Mouse (Mus musculus) midbrain, embryonic 12.5 days (tissue): ENCODE data around the gene Tbc1d14. TPM values are rescaled to one million over a fixed set of nuclear protein-coding genes. Genes with fewer than 3 reads are reported as not detected.

Experiments used
- ATAC-seq: fragments of 200-750 bp; cut with Nextera tagmentation; 2 replicates; pipeline ENCODE4 v1.8.0; 2017; ENCODE audit warnings: low read depth, moderate TSS enrichment, moderate library complexity; ENCODE audit not compliant: low FRiP score
- H3K27ac ChIP-seq: fragments of 300-500 bp; sonication (generic); replicated peaks from 2 replicates; pipeline ENCODE4 v1.5.1; 2016; ENCODE audit warnings: mild to moderate bottlenecking
- H3K27me3 ChIP-seq: fragments of 300-500 bp; sonication (generic); 2 replicates; pipeline ENCODE4 v1.6.1; 2016; ENCODE audit warnings: mild to moderate bottlenecking
- H3K36me3 ChIP-seq: fragments of 300-500 bp; sonication (generic); 2 replicates; pipeline ENCODE4 v1.6.1; 2016
- H3K4me1 ChIP-seq: fragments of 300-500 bp; sonication (generic); 2 replicates; pipeline ENCODE4 v1.6.1; 2016
- H3K4me2 ChIP-seq: fragments of 300-500 bp; sonication (generic); replicated peaks from 2 replicates; pipeline ENCODE4 v1.6.1; 2016; ENCODE audit warnings: mild to moderate bottlenecking, moderate library complexity
- H3K4me3 ChIP-seq: fragments of 300-500 bp; sonication (generic); 2 replicates; pipeline ENCODE4 v1.5.1; 2016; ENCODE audit warnings: mild to moderate bottlenecking
- H3K9ac ChIP-seq: fragments of 300-500 bp; sonication (generic); replicated peaks from 2 replicates; pipeline ENCODE4 v1.6.1; 2016; ENCODE audit warnings: mild to moderate bottlenecking, moderate library complexity
- H3K9me3 ChIP-seq: fragments of 300-500 bp; sonication (generic); 2 replicates; pipeline ENCODE4 v1.6.1; 2016; ENCODE audit warnings: mild to moderate bottlenecking
- WGBS: fragments of 180-500 bp; shearing (Covaris S2); methylation state at CpG from one replicate; pipeline ENCODE4 v1.1.7; 2016; 5-methylcytosine and 5-hydroxymethylcytosine counted together
- polyA plus RNA-seq: library from polyadenylated mRNA; unstranded; fragments of >200 nt; fragmentation: Nextera tagmentation; extraction: Ambion mirVana; gene quantifications from 2 replicates; pipeline ENCODE4 v1.2.1, GENCODE M21; 2016

Gene Tbc1d14
- polyA plus RNA-seq, 1 experiment from 2014 or later: 52.5 TPM

DNA sequence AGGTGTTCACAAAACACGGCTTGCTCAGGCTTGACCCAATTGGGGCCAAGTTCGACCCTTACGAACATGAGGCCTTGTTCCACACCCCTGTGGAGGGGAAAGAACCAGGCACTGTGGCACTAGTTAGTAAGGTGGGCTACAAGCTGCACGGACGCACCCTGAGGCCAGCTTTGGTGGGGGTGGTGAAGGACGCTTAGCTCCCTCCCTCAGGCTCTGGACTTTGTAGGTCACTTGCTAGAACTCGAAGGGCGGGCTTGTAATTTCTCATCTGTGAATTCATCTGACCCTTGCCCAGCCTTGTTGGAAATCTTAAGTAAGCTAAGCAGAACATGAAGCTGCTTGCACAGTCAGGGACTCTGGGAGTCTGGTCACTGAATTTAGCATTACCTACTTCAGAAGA is 121.9 kb downstream of the Tbc1d14 start:
- 92% methylated on average over 8 of the region's 8 CpGs for WGBS
- H3K36me3 ChIP-seq: peaks cover 64% of the 10 kb centered on the region
- H3K9ac ChIP-seq: no peak overlapping the region
- no peak overlapping the region for H3K4me2 ChIP-seq
- H3K9me3 ChIP-seq: no peaks in the 10 kb centered on the region
- no peak overlapping the region for H3K4me3 ChIP-seq
- peaks cover 2% of the 10 kb centered on the region for H3K4me1 ChIP-seq
- ATAC-seq: no peak
- no peak overlapping the region for H3K27ac ChIP-seq
- H3K27me3 ChIP-seq: no peaks in the 10 kb centered on the region

DNA sequence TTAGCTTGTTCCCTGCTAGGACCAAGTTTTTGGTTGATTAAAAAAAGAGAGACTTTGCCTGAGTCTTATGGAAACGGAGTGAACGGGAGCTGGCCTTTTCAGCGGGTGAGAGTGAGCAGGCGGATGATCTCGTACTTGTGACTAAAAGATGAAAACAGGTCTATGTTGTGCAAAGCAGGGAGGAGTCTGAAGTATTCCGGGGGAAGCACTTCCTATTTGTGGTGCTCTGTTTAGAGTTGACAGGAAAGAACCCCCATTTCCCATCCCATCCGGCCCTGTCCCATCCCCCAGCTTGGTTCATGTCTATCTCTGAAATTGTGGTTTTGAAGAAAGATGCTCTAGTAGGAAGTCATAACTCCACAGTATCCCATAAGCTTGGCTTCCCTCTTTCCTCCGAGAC is 127.2 kb downstream of the Tbc1d14 start:
- peaks cover 26% of the 10 kb centered on the region for H3K4me1 ChIP-seq
- no peak overlapping the region for H3K27ac ChIP-seq
- 31% methylated on average over 8 of the region's 8 CpGs for WGBS
- H3K36me3 ChIP-seq: peaks cover 24% of the 10 kb centered on the region
- H3K4me2 ChIP-seq: peak overlapping the region; percentile 81
- H3K9me3 ChIP-seq: no peaks in the 10 kb centered on the region
- ATAC-seq: no peak
- peak overlapping the region; percentile 79; the same call in 1 of the 2 replicates for H3K9ac ChIP-seq
- peak overlapping the region; percentile 88 for H3K4me3 ChIP-seq
- H3K27me3 ChIP-seq: peaks cover 4% of the 10 kb centered on the region; the same call in 1 of the 2 replicates

DNA sequence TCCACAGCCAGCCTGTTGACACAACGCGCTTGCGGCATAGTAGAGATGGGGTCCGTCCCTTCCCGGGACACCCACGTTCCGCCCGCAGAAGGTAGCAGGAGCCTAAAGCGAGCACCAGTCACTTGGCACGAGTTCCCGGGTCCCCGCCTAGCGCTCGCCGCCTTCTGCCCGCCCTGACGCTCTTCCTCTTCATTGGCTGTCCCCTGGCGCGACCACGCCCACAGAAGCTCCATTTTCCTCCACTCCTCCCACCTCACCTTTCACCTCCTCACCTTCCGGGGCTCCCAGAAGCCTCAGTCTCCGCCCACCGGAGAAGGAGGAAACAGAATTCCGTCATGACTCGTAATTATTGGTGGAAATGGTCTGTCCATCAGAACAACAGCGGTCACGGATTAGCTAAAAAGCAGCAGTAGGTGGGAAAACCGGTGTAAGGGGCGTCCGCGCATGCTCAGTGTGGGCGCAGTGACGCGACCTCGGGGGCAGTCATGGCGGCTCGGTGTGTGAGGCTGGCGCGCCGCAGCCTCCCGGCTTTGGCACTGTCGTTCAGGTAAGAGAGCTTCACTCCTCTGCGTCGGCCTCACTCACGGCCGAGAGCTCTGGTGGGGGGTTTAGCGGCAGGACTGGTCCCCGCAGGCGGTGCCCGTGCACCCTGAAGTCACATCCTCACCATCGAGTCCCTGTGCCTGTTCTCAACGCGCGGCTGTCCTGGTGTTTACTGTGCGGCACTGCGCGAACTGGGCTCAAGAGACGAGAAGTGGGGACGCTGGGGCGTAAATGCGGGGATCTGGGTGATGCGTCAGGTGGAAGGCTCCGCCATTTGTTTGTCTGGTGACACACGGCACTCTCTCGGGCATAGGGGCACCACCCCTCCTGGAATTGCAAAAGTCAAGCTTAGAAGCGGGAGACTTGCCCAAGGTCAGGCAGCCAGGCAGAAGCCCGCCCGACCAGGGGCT is 128.1 kb downstream of the Tbc1d14 start, which contains the start of gene Grpel1:
Gene Grpel1 (plus strand): TSS at position 290 of the 953 bp plus-strand sequence.
- no peaks in the 10 kb centered on the region for H3K9me3 ChIP-seq
- peaks cover 15% of the 10 kb centered on the region for H3K36me3 ChIP-seq
- H3K27me3 ChIP-seq: peaks cover 10% of the 10 kb centered on the region; the same call in 1 of the 2 replicates
- peak within 1 kb of the TSS; percentile 79 for H3K9ac ChIP-seq
- H3K4me1 ChIP-seq: peaks cover 26% of the 10 kb centered on the region
- peak; percentile 96 for ATAC-seq
- under 1% methylated on average over 68 of the region's 68 CpGs for WGBS
- H3K27ac ChIP-seq: peak within 1 kb of the TSS; percentile 17; the same call in 1 of the 2 replicates
- H3K4me3 ChIP-seq: peak within 1 kb of the TSS; percentile 88
- peak within 1 kb of the TSS; percentile 81 for H3K4me2 ChIP-seq

DNA sequence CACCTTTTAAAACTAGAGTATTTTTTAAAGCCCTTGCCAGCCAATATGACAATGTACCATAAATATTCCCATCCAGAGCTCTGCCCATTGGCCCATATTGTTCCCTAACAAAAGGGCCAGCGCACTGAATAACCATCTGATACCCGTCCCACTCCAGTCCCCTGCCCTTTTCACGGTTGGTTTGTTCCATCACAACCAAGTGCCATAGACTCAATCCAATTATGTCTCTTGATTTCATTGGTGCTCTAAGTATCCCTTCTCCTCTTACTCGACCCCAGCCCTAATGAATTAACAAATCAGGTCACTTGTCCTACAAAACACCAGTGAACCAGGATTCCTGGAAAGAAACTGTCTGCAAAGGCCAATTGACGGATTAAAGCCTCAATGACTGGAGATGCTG is 129.7 kb downstream of the Tbc1d14 start:
- peaks cover 26% of the 10 kb centered on the region for H3K4me1 ChIP-seq
- no peak overlapping the region for H3K4me3 ChIP-seq
- H3K27me3 ChIP-seq: peaks cover 10% of the 10 kb centered on the region; the same call in 1 of the 2 replicates
- ATAC-seq: no peak
- WGBS: 11% methylated on average over 5 of the region's 5 CpGs
- 0 out of 2 replicates have a peak, but pooled peaks cover 4% of the 10 kb centered on the region for H3K36me3 ChIP-seq
- no peaks in the 10 kb centered on the region for H3K9me3 ChIP-seq
- H3K9ac ChIP-seq: no peak overlapping the region
- H3K27ac ChIP-seq: no peak overlapping the region
- H3K4me2 ChIP-seq: 0 out of 2 replicates have a peak overlapping the region, but pooled peaks have one; percentile 77

DNA sequence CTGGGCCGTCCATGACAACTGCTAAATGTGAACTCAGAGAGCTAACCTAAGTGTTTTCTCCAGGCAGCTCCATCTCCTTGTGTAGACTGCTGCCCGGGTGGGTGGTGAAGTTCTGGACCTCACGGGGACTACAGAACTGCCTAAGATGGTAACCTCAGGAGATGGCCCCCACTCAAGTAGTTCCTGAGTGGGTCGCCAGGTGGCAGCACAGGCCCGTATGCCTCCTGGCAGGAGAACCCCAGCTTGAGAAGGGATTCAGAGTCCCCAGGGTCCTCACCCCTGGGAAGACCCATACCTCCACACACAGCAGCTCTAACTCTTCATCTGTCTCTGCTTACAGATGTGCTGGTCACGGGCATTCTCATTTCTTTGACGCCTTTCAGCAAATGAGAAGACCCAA is 130.3 kb downstream of the Tbc1d14 start:
- 17% methylated on average over 7 of the region's 7 CpGs for WGBS
- H3K4me2 ChIP-seq: no peak overlapping the region
- peaks cover 10% of the 10 kb centered on the region; the same call in 1 of the 2 replicates for H3K27me3 ChIP-seq
- peak; percentile 5; the same call in 1 of the 2 replicates for ATAC-seq
- H3K4me3 ChIP-seq: no peak overlapping the region
- H3K27ac ChIP-seq: no peak overlapping the region
- H3K9ac ChIP-seq: no peak overlapping the region
- 0 out of 2 replicates have a peak, but pooled peaks cover 4% of the 10 kb centered on the region for H3K36me3 ChIP-seq
- peaks cover 26% of the 10 kb centered on the region for H3K4me1 ChIP-seq
- H3K9me3 ChIP-seq: no peaks in the 10 kb centered on the region

DNA sequence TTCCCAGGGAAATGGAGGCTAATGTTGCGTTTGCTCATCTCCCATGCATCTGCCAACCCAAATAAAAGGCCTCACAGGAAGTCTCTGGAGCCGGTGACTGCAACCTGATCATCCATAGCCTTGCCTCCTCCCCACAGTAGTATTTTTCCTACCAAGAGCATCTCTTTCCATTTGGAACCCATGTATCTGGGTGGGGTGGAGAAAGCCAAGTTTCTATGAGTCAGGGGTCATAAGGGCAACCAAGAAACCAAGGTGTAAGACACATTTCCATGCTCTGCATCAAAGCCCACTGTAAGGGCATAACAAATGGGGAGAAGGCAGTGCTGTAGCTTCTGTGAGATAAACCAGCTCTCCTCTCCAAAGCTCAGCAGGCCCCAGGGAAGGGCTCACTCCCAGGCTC is 131.8 kb downstream of the Tbc1d14 start:
- Histone ChIP-seq H3K4me2 (no peak overlapping the region), H3K9me3 (no peaks in the 10 kb centered on the region), H3K27ac (no peak overlapping the region), H3K27me3 (peaks cover 10% of the 10 kb centered on the region; the same call in 1 of the 2 replicates), H3K9ac (no peak overlapping the region), H3K36me3 (no peaks in the 10 kb centered on the region), H3K4me3 (no peak overlapping the region), H3K4me1 (peaks cover 24% of the 10 kb centered on the region)
- 77% methylated on average over 2 of the region's 2 CpGs for WGBS
- ATAC-seq: no peak

DNA sequence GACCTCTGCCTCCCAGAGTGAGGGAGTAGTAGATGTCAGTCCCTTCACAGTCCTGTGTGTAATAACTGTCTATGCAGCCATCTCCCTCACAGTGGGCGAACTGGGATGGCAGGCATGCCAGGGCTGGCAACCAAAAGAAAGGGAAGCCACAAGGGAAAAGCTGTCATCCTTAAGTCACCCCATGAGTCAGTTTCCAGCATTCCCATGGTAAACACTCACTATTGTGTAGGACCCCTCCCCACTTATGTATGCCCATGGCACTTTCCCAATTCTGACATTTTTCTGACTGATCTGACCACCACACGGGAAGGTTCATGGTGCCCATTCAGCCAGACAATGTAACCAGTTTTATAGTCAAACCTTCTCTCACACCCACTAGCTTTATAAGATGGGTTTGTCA is 132.4 kb downstream of the Tbc1d14 start:
- Histone ChIP-seq H3K9ac (no peak overlapping the region), H3K9me3 (no peaks in the 10 kb centered on the region), H3K27ac (no peak overlapping the region), H3K4me3 (no peak overlapping the region), H3K4me1 (peaks cover 19% of the 10 kb centered on the region), H3K4me2 (no peak overlapping the region), H3K27me3 (peaks cover 14% of the 10 kb centered on the region; the same call in 1 of the 2 replicates), H3K36me3 (no peaks in the 10 kb centered on the region)
- WGBS: 82% methylated on average over 2 of the region's 2 CpGs
- no peak for ATAC-seq

DNA sequence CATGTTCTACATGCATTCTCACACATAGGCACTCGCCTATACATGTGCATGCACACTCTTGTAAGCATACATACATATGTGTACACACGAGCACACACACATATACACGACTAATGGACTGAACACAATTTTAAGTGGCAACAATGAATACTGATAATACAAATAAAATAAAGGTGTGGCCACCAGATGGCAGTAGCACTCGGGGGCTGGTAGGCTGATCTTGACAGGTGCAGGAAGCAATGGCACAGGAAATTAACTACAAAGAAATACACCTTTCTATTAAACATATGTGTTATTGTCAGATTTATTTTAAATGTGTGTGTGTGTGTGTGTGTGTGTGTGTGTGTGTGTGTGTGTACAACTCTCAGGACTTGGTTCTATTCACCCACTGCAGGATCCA is 134.2 kb downstream of the Tbc1d14 start:
- H3K4me3 ChIP-seq: no peak overlapping the region
- H3K9me3 ChIP-seq: no peaks in the 10 kb centered on the region
- H3K27me3 ChIP-seq: peaks cover 14% of the 10 kb centered on the region; the same call in 1 of the 2 replicates
- ATAC-seq: no peak
- H3K9ac ChIP-seq: no peak overlapping the region
- H3K4me2 ChIP-seq: no peak overlapping the region
- H3K27ac ChIP-seq: no peak overlapping the region
- no peaks in the 10 kb centered on the region for H3K36me3 ChIP-seq
- H3K4me1 ChIP-seq: peaks cover 10% of the 10 kb centered on the region
- WGBS: 16% methylated on average over 4 of the region's 4 CpGs

DNA sequence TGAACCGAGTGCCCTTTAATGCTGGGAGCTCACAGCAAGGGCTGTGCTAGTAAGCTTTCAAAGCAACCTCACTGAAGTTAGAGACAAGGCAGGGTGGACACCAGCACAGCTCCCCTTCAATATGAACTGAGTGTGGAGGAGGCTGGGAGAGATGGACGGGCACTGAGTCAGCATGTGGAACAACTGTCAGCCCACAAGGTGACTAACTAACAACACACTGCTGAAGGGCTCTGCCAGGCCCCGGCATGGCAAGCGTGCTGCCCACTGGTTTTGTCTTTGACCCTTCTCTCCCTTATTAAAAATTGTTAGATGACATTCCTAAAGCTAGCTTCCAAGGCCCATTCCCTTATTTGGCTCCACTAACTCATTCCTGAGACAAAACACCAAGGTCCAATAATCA is 135.4 kb downstream of the Tbc1d14 start:
- Histone ChIP-seq H3K9ac (no peak overlapping the region), H3K27ac (no peak overlapping the region), H3K9me3 (no peaks in the 10 kb centered on the region), H3K36me3 (no peaks in the 10 kb centered on the region), H3K4me3 (no peak overlapping the region), H3K4me1 (no peaks in the 10 kb centered on the region), H3K27me3 (peaks cover 14% of the 10 kb centered on the region; the same call in 1 of the 2 replicates), H3K4me2 (no peak overlapping the region)
- WGBS: 81% methylated on average over 4 of the region's 4 CpGs
- no peak for ATAC-seq

DNA sequence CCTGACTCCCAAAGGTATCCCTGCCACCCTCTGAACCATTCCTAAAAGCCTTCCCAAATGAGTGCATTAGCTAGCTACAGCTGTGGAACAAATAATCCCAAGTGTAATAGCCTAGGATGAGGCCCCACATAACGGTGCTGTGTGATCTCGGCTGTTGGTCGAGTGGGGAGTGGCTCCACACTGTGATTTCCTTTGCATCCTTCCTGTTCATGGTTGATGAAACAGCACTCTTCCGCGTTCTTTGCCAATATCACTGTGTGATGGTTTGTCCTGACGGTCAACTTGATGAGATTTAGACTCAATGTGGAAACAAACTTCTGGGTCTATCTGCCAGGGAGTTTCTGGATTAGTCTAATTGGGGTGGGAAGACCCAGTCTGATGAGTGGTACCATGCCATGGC is 140.3 kb downstream of the Tbc1d14 start:
- Histone ChIP-seq H3K9me3 (no peaks in the 10 kb centered on the region), H3K27ac (no peak overlapping the region), H3K4me1 (peaks cover 4% of the 10 kb centered on the region; the same call in 1 of the 2 replicates), H3K9ac (no peak overlapping the region), H3K4me2 (no peak overlapping the region), H3K36me3 (no peaks in the 10 kb centered on the region), H3K27me3 (peaks cover 4% of the 10 kb centered on the region; the same call in 1 of the 2 replicates), H3K4me3 (no peak overlapping the region)
- ATAC-seq: no peak
- 84% methylated on average over 6 of the region's 6 CpGs for WGBS

DNA sequence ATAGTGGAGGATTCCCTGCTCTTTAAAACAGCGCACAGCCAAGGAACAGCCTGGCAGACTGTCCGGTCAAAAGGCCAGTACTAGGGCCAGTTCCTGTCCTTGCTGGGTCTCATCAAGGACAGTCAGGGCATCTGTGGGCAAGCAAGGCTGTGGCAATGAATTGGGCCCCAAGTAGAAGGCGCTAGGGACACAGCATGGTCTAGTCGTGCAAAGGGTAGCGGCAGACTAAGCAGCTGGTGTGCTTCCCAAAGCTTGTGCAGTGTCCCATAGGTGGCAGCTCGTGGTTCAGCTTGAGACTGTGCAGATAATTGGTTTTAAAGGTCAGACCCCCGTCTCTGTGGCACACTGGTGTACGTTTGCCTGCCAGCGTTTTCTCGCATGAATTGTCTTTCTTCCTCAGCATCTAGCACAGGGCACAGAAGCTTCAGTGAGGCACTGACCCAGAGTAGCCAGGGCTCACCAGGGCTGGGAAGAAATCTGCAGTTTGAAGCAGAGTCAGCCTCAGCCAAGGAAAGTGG is 141.1 kb downstream of the Tbc1d14 start:
- H3K4me2 ChIP-seq: no peak overlapping the region
- no peaks in the 10 kb centered on the region for H3K36me3 ChIP-seq
- peaks cover 4% of the 10 kb centered on the region; the same call in 1 of the 2 replicates for H3K4me1 ChIP-seq
- H3K27me3 ChIP-seq: peaks cover 4% of the 10 kb centered on the region; the same call in 1 of the 2 replicates
- no peak overlapping the region for H3K27ac ChIP-seq
- H3K9me3 ChIP-seq: no peaks in the 10 kb centered on the region
- WGBS: 60% methylated on average over 10 of the region's 10 CpGs
- ATAC-seq: no peak
- no peak overlapping the region for H3K4me3 ChIP-seq
- H3K9ac ChIP-seq: no peak overlapping the region

DNA sequence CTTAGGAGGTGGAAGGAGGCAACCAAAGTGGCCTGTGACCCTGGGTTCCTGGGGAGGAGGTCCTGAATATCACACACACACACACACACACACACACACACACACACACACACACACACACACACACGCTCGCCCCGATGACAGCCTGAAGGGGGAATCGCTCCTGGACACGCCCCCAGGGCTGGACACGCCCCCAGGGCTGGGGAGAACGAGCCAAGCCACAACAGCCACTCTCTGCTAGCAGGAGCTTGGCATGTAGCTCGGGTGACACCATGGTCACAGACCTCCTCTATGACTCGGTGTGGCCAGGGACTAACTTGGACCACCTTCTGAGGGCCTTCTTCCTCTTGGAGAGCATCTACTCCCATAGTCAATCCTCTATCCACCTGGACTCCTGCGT is 142.0 kb downstream of the Tbc1d14 start:
- H3K4me3 ChIP-seq: no peak overlapping the region
- no peak overlapping the region for H3K9ac ChIP-seq
- H3K4me1 ChIP-seq: peaks cover 4% of the 10 kb centered on the region; the same call in 1 of the 2 replicates
- H3K27me3 ChIP-seq: peaks cover 4% of the 10 kb centered on the region; the same call in 1 of the 2 replicates
- no peak overlapping the region for H3K27ac ChIP-seq
- no peaks in the 10 kb centered on the region for H3K9me3 ChIP-seq
- no peaks in the 10 kb centered on the region for H3K36me3 ChIP-seq
- H3K4me2 ChIP-seq: no peak overlapping the region
- WGBS: 34% methylated on average over 6 of the region's 10 CpGs
- ATAC-seq: no peak
